Mouse (Mus musculus) megakaryocyte, embryonic 14.5 days (primary cell): ENCODE data around the gene Yipf2. TPM values are rescaled to one million over a fixed set of nuclear protein-coding genes. Genes with fewer than 3 reads are reported as not detected.

ENCODE experiments used
- H3K27me3 ChIP-seq: replicated peaks from 2 replicates; pipeline ENCODE3; 2012; ENCODE audit warnings: inconsistent platforms
- H3K36me3 ChIP-seq: replicated peaks from 2 replicates; pipeline ENCODE3; 2012; ENCODE audit warnings: low read length, inconsistent platforms, mixed read lengths
- H3K4me1 ChIP-seq: 2 replicates; pipeline ENCODE4 v1.6.1; 2012; ENCODE audit warnings: inconsistent platforms
- H3K4me3 ChIP-seq: replicated peaks from 2 replicates; pipeline ENCODE3; 2012; ENCODE audit warnings: moderate library complexity, mild to moderate bottlenecking, inconsistent platforms
- H3K9me3 ChIP-seq: 2 replicates; pipeline ENCODE4 v1.6.1; 2012; ENCODE audit warnings: inconsistent platforms
- FLI1 ChIP-seq: IDR thresholded peaks from 2 replicates; pipeline ENCODE4 v1.6.1; 2012; ENCODE audit warnings: low read length, inconsistent platforms, mixed read lengths
- GATA1 ChIP-seq: IDR thresholded peaks from 3 replicates; pipeline ENCODE4 v1.6.1; 2012; ENCODE audit warnings: mixed read lengths, low read length, inconsistent platforms, borderline replicate concordance
- polyA plus RNA-seq: library from polyadenylated mRNA; stranded (reverse); fragments of >175 nt; gene quantifications from 2 replicates; pipeline ENCODE4 v1.2.3, GENCODE M21; 2012; ENCODE audit warnings: low replicate concordance; ENCODE audit not compliant: insufficient read depth

Gene Yipf2
- polyA plus RNA-seq, 1 experiment: 8.0 TPM

DNA sequence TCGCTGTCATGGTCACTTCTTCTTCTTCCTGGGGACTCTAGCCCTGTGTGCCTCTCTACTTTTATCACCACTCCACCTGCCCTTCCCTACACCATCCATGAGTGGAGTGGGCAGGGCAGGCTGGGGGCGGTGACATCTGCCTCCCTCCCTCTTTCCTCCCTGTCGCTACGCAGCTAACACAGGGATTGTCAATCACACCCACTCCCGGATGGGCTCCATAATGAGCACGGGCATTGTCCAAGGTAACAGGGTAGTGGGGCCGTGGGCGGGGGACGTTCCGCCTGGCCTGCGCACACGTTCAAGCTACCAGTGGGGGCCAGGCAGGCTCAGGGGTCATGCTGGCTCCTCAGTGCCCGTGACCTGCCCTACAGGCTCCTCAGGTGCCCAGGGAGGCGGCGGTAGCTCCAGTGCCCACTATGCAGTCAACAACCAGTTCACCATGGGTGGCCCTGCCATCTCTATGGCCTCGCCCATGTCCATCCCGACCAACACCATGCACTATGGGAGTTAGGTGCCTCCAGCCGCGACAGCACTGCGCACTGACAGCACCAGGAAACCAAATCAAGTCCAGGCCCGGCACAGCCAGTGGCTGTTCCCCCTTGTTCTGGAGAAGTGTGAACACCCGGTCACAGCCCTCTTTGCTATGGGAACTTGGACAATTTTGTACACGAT, 4.8 kb downstream of the Yipf2 start:
- Histone ChIP-seq H3K27me3 (no peaks in the 10 kb centered on the region), H3K9me3 (no peaks in the 10 kb centered on the region), H3K36me3 (peaks cover 88% of the 10 kb centered on the region), H3K4me3 (no peak overlapping the region), H3K4me1 (peaks cover 34% of the 10 kb centered on the region)
- no peak for TF ChIP-seq GATA1
- TF ChIP-seq FLI1: no peak

DNA sequence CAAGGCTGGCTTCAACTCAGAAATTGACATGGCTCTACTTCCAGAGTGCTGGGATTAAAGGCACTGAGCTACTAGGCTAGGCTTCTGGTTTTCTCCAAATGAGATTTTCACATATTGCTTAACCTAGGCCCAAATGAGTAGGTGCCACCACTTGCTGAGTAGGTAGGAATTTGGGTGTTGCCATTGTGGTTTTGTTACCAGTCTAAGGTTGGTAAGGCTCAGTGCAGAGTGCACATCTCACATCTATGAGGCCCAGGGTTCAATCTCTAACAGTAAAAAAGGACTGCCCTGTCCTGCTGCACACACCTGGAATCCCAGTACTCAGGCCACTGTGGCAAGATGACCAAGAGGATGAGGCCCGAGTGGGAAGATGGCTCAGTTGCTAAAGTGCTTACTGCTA, 7.2 kb downstream of the Yipf2 start:
- peaks cover 99% of the 10 kb centered on the region for H3K36me3 ChIP-seq
- H3K4me3 ChIP-seq: no peak overlapping the region
- no peaks in the 10 kb centered on the region for H3K27me3 ChIP-seq
- no peaks in the 10 kb centered on the region for H3K9me3 ChIP-seq
- H3K4me1 ChIP-seq: peaks cover 16% of the 10 kb centered on the region
- no peak for TF ChIP-seq FLI1
- no peak for TF ChIP-seq GATA1

DNA sequence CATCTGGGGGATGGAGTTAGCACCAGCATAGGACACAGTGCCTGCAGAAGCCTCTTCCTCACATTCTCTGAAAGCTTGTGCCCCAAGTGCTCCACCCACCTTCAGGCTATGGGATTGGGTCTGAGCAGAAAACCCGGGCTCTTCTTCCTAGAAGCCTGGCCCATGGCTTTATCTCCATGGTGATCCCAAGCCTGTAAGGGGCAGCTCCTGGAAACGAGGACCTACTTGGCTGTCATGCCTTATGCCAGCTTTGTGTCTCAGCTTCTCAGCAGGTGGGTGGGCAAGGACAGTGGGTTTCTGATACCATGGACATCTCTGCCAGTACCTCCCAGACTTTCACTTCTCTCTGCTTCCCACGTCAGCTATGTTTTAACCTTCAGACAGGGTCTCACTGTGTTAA, 14.4 kb downstream of the Yipf2 start:
- Histone ChIP-seq H3K4me1 (peaks cover 24% of the 10 kb centered on the region), H3K9me3 (no peaks in the 10 kb centered on the region), H3K4me3 (no peak overlapping the region), H3K36me3 (peaks cover 96% of the 10 kb centered on the region), H3K27me3 (no peaks in the 10 kb centered on the region)
- TF ChIP-seq FLI1: no peak
- no peak for TF ChIP-seq GATA1

DNA sequence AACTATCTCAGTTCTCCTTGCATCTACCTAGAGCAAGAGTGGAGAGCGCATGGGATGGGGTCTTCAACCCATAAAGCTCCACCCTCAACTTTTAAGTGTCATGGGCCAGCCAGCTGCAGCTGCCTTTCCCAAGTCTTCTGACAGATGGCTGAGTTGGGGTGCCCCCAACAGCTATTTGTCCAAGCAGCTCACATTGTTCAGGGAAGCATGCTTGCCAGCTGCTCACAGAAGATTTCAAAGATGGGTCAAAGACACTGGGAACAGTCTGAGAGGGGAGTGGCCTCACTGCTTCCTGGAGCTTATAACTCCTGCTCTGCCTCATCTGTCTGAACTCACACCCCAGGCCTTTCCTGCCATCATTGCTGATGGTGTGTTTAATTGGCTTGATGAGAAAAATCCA, 16.3 kb downstream of the Yipf2 start:
- no peak overlapping the region for H3K4me3 ChIP-seq
- H3K27me3 ChIP-seq: no peaks in the 10 kb centered on the region
- no peaks in the 10 kb centered on the region for H3K9me3 ChIP-seq
- H3K36me3 ChIP-seq: peaks cover 96% of the 10 kb centered on the region
- peaks cover 24% of the 10 kb centered on the region for H3K4me1 ChIP-seq
- TF ChIP-seq GATA1 (no peak), FLI1 (no peak)

DNA sequence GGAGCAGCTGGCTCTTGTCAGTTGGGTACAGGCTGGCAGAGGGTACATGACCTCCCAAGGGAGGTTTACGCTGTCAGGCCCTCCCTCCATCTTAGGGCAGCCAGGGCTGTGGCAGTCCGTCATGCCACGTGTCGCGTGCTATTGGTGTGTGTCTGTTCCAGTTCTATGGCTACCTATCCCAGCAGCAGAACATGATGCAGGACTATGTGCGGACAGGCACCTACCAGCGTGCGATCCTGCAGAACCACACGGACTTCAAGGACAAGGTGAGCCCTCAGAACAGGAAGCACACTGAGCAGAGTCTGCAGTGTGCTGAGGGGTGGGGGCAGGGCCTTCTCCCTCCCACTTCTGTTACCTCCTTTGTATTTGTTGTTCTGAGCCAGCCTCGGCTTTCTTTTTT, 17.4 kb downstream of the Yipf2 start:
- Histone ChIP-seq H3K27me3 (no peaks in the 10 kb centered on the region), H3K9me3 (no peaks in the 10 kb centered on the region), H3K4me1 (peaks cover 24% of the 10 kb centered on the region), H3K36me3 (peaks cover 95% of the 10 kb centered on the region), H3K4me3 (no peak overlapping the region)
- no peak for TF ChIP-seq GATA1
- TF ChIP-seq FLI1: no peak

DNA sequence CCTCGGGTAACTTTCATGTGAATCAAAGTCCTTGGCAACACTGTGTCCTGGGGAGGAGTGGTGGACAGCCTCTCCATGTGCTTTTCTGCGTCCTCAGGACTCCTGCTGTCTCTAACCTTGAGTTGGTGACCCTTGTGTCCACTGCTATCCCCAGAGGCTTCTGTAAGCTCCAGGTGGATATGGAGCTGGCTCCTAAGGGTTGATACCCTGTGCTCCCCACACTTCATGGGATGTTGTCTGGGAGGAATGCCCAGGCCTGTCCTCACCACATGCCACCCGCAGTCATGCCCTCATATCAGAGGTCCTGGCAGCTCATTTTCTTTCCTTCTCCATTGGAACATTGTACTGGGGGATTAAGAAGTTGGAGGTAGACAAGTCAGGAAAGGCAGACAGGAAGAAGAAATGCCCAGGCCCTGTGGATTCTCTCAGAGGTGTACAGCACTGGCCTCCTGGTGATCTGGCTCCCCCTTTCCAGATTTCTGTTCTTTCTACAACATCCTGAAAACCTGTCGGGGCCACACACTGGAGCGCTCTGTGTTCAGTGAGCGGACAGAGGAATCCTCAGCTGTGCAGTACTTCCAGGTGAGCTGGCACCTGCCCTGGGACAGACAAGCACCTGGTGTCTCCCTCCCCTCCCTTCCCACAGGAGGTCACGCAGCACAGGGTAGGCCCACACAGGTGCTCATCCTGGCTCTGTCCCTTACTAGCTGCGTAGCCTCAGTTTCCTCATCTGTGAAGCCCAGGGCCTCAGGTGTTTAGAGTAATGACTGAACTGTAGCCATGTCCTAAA, 18.4 kb downstream of the Yipf2 start:
- peaks cover 94% of the 10 kb centered on the region for H3K36me3 ChIP-seq
- H3K27me3 ChIP-seq: no peaks in the 10 kb centered on the region
- no peak for TF ChIP-seq FLI1
- no peak for TF ChIP-seq GATA1
- H3K4me3 ChIP-seq: no peak overlapping the region
- H3K9me3 ChIP-seq: no peaks in the 10 kb centered on the region
- H3K4me1 ChIP-seq: peaks cover 21% of the 10 kb centered on the region

DNA sequence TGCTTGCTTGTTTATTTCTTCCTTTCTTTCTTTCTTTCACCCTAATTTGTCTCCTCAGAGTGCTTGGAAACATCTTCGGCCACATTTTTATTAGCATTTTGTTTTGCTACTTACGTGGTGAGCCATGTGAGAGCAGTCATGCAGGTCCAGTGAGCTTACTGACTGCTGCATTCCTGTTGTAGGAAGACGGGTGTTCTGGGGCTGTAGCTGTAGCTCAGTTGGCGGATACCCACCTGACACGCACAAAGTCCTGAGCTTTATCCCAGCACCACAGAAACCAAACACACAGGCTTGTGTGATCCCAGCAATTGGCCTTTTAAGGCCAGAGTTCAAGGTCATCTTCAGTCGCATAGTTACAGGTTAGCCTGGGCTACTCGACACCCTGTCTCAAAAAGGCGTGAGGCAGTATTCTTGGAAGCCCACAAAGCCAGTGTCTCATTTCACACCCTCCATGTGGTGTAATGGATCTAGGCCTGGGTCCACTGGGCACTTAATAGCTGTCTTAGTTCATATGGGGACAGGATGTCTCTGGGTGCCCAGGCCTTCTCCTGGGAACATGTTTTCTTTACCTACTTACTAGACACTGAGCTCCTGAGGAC, 23.9 kb downstream of the Yipf2 start:
- Histone ChIP-seq H3K27me3 (no peaks in the 10 kb centered on the region), H3K36me3 (peaks cover 54% of the 10 kb centered on the region), H3K9me3 (no peaks in the 10 kb centered on the region), H3K4me3 (no peak overlapping the region), H3K4me1 (peaks cover 43% of the 10 kb centered on the region)
- TF ChIP-seq FLI1 (no peak), GATA1 (no peak)

DNA sequence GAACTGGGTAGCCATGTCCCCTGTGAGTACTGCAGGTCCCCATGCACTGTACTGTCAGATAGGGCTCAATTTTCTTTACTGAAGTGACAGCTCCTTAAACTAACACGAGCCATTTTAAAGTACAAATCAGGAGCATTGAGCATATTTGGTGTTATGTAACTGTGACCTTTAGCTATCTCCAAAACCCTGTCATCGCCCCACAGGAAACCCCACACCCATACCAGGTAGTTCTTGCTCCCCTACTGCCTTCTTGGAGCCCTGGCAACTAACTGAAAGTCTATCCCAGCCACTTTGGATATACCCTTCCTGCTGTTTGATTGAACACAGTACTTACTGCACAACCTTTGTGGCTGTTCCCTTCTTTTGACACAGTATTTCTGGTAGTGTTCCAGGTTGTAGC, 25.6 kb downstream of the Yipf2 start:
- Histone ChIP-seq H3K4me3 (no peak overlapping the region), H3K27me3 (no peaks in the 10 kb centered on the region), H3K36me3 (peaks cover 46% of the 10 kb centered on the region), H3K9me3 (no peaks in the 10 kb centered on the region), H3K4me1 (peaks cover 46% of the 10 kb centered on the region)
- TF ChIP-seq GATA1 (no peak), FLI1 (no peak)

DNA sequence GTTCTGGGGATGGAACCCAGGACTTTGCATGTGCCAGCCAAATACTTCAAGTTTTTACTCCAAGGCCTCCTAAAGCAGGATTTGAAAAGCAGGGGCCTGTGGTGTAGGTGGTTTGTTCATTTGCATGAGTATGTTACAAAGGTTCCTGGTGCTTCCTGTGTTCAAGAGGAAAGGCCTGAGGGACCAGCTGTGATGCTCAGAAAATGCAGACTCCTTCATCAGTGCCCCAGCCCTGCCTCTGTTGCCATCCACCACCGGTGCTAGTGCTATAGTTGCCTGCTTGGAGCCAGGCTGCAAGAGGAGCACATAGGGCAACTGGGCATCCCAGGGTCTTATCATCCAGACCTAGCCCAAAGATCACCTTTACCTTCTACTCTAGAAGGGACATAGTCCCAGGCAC, 26.1 kb downstream of the Yipf2 start:
- peaks cover 44% of the 10 kb centered on the region for H3K36me3 ChIP-seq
- H3K27me3 ChIP-seq: no peaks in the 10 kb centered on the region
- no peak overlapping the region for H3K4me3 ChIP-seq
- H3K9me3 ChIP-seq: no peaks in the 10 kb centered on the region
- peaks cover 46% of the 10 kb centered on the region for H3K4me1 ChIP-seq
- TF ChIP-seq FLI1 (no peak), GATA1 (no peak)

DNA sequence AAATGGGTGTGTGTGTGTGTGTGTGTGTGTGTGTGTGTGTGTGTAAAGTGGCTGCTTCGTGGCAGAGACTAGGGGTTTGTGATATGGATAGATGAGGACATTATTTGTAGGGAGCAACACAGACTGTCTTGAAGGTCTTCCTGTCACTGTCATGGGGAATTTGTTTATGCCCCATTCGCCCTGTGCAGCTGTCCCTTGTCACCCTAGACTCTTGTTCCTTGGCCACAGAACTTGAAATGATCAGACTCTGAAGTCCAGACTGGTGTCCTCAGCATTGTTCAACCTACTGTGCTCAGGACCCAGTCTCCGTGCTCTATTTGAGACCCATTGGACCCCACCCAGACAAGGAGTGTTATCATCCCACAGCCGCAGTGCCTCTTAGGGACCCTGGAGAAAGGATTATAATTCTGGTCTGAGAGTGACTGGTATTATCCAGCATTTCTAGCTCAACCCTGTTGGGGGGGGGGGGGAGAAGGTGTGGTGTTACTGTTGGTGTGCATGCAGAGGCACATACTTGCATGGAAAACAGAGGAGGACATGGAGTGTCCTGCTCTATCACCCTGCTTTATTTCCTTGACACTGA, 27.5 kb downstream of the Yipf2 start:
- peaks cover 46% of the 10 kb centered on the region for H3K4me1 ChIP-seq
- peaks cover 41% of the 10 kb centered on the region for H3K36me3 ChIP-seq
- no peaks in the 10 kb centered on the region for H3K9me3 ChIP-seq
- no peaks in the 10 kb centered on the region for H3K27me3 ChIP-seq
- TF ChIP-seq GATA1 (no peak), FLI1 (no peak)
- peak overlapping the region; percentile 29 for H3K4me3 ChIP-seq
